Mouse (Mus musculus) kidney, adult 9 months (tissue): ENCODE data around the gene Trpm8.

Experiments used
- DNase-seq: peaks from one replicate; pipeline ENCODE4 v3.0.0; 2022

Gene Trpm8

DNA sequence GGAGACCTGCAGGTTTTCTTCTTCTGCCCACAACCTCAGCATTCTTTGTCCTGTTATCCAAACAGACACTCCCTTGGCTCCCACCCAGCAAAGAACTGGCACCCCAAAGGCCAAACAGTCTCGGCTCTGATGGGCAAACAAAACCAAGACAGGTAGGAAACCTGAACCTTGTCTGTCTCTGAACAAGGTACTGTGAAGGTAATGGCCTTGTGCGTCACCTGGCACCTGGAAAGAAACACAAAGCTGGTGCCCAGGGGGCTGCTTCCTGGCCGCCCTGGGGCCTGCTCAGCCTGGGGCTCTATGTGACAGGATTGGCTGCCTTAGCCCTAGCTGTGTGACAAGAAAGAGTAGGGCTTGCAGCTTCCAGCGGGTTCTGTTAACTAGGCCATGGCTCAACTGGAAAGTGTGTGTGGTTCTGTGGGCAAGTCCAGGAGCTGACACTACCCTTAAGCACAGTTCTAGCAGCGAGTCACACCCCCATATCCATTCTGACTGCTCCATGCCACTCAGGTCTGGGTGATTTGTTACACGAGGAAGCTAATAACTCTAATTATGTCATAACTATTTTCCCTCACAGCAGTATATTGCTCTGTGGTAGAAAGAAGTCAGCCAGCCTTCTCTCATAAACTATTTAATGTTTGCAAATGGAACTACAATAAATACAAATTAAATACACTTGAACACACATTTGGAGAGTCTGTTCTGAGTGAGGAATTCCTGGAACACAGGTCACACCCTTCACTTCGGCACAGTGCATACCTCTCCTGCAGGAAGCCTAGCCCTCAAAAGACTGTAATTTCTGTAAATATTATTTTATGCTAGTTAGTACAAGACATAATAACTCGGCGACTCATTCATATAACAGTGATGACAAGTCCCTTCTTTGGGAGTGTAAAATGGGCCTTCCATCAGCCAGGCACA lies 160.0 kb downstream of the Trpm8 start:
- DNase-seq: no peak
